ENCODE assay signal across 12 mouse cellular contexts in the genomic region with DNA sequence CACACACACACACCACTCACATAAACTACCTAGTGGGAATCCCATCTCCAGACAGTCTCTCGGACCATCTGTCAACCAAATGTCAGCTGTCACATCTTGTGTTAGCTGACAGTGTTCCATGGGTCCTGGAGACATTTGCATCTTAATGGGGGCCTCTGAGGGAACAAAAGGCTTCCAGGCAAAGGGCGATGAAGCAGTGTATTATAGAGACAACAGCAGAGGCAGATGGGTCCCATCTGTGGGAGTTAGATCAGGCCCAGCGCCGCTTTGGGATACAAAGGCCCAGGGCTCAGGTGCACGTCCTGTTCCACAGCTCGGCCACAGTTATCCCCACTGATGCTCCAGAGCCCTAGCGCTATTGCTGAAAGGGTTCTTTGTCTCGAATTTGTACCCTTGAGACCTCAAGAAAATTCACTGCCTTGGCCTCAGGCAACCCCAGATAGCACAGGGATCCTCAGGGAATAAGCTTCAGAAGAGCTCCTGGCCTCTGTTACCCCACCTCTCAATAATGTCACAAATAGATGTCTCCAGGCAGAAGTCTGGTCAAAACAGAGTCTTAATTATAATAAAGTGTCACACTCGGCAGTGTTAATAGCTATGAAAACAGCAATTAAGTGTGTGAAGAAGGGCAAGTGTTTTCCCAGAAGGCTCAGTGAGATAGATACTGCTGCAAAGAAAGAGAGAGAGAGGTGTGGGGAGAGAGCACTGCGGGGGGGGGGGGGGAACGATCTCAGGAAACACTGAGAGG.
DNase-seq lines count a peak whose midpoint lies in the region; ATAC-seq lines count a peak whose summit lies in the region.
"Had no signal": no experiment of that assay in that cellular context is flagged by ENCODE, and none has a peak within 500 bp of the region (broad histone marks: within the 10 kb centered on the region; RNA-seq: fewer than 3 reads in every experiment).

No protein-coding gene starts in this region.

- H3K27ac ChIP-seq in embryonic facial prominence, embryonic 12.5 days, result no peak overlapping the region
- H3K27ac ChIP-seq in hindbrain, embryonic 14.5 days, result peak overlapping the region; percentile 78
- peak overlapping the region; percentile 86 for H3K27ac ChIP-seq in neural tube, embryonic 11.5 days (ENCODE audit: low read depth, low read length)

- H3K9me3 ChIP-seq in embryonic facial prominence, embryonic 12.5 days, result no peaks in the 10 kb centered on the region
- H3K9me3 ChIP-seq in hindbrain, embryonic 14.5 days (ENCODE audit: control insufficient read depth, low read length), result no peaks in the 10 kb centered on the region
- no peaks in the 10 kb centered on the region for H3K9me3 ChIP-seq in neural tube, embryonic 11.5 days (ENCODE audit: control insufficient read depth, low read length)

- WGBS in embryonic facial prominence, embryonic 12.5 days, result 16% methylated on average over 10 of the region's 11 CpGs
- WGBS in hindbrain, embryonic 14.5 days, result 3% methylated on average over 9 of the region's 11 CpGs
- WGBS in neural tube, embryonic 11.5 days, result 17% methylated on average over 10 of the region's 11 CpGs

- 0 out of 2 replicates have a peak, but pooled peaks have one; percentile 38 for ATAC-seq in embryonic facial prominence, embryonic 12.5 days (ENCODE audit: insufficient number of reproducible peaks, insufficient read depth, low FRiP score, low TSS enrichment)
- ATAC-seq in hindbrain, embryonic 14.5 days (ENCODE audit: low FRiP score), result peak; percentile 83
- ATAC-seq in neural tube, embryonic 11.5 days (ENCODE audit: insufficient read depth, low FRiP score, low TSS enrichment), result peak; percentile 94
- ATAC-seq: activated CD4-positive, CD25-positive, alpha-beta regulatory T cell, adult 4 months had no signal

- DNase-seq in ZHBTc4 (ENCODE audit: low read depth, low spot score), result peak; percentile 89
- DNase-seq in hindbrain, embryonic 14.5 days (ENCODE audit: low spot score), result peak; percentile 72
- DNase-seq in neural tube, embryonic 11.5 days (ENCODE audit: low spot score), result peak; percentile 85
- no peak for DNase-seq in frontal cortex, adult 2 months (ENCODE audit: extremely low spot score in 1 of 2, low spot score in 1 of 2)
- no peak for DNase-seq in adrenal gland, adult 2 months
- no peak for DNase-seq in urinary bladder, postnatal 25 days (ENCODE audit: low spot score)
- DNase-seq in kidney, postnatal 14 days, result no peak
- DNase-seq: heart, adult 11 months; kidney, postnatal 4 days; lung, adult 2 months had no signal

- H3K4me1 ChIP-seq in embryonic facial prominence, embryonic 12.5 days, result 0 out of 2 replicates have a peak, but pooled peaks cover 7% of the 10 kb centered on the region
- H3K4me1 ChIP-seq in hindbrain, embryonic 14.5 days (replicated peaks; ENCODE audit: control insufficient read depth, insufficient read depth, low read length), result peaks cover 18% of the 10 kb centered on the region
- peaks cover 14% of the 10 kb centered on the region for H3K4me1 ChIP-seq in neural tube, embryonic 11.5 days (ENCODE audit: control insufficient read depth, insufficient read depth, low read length)

- H3K4me3 ChIP-seq in embryonic facial prominence, embryonic 12.5 days, result no peak overlapping the region
- no peak overlapping the region for H3K4me3 ChIP-seq in hindbrain, embryonic 14.5 days (replicated peaks; ENCODE audit: low read length)
- no peak overlapping the region for H3K4me3 ChIP-seq in neural tube, embryonic 11.5 days (ENCODE audit: low read depth, low read length)

- no peak overlapping the region for H3K4me2 ChIP-seq in embryonic facial prominence, embryonic 12.5 days (replicated peaks)
- H3K4me2 ChIP-seq in hindbrain, embryonic 14.5 days (replicated peaks), result no peak overlapping the region
- H3K4me2 ChIP-seq in neural tube, embryonic 11.5 days (ENCODE audit: low read depth), result no peak overlapping the region

- H3K36me3 ChIP-seq in embryonic facial prominence, embryonic 12.5 days, result no peaks in the 10 kb centered on the region
- peaks cover 12% of the 10 kb centered on the region; the same call in 1 of the 2 replicates for H3K36me3 ChIP-seq in hindbrain, embryonic 14.5 days (replicated peaks; ENCODE audit: control insufficient read depth, insufficient read depth)
- no peaks in the 10 kb centered on the region for H3K36me3 ChIP-seq in neural tube, embryonic 11.5 days (ENCODE audit: control insufficient read depth, insufficient read depth, low read length)

- no peaks in the 10 kb centered on the region for H3K27me3 ChIP-seq in embryonic facial prominence, embryonic 12.5 days
- no peaks in the 10 kb centered on the region for H3K27me3 ChIP-seq in hindbrain, embryonic 14.5 days (ENCODE audit: control insufficient read depth, insufficient read depth, low read length)
- no peaks in the 10 kb centered on the region for H3K27me3 ChIP-seq in neural tube, embryonic 11.5 days (ENCODE audit: control insufficient read depth, insufficient read depth, low read length)

- H3K9ac ChIP-seq in embryonic facial prominence, embryonic 12.5 days, result no peak overlapping the region
- H3K9ac ChIP-seq in hindbrain, embryonic 14.5 days, result no peak overlapping the region
- H3K9ac ChIP-seq in neural tube, embryonic 11.5 days (ENCODE audit: low read length), result no peak overlapping the region

Comparison
In these comparisons a context has a peak if more than half of its experiments do, and no peak if none do; other contexts are left out.
1. DNase-seq: peak in ZHBTc4 (single experiment), hindbrain, embryonic 14.5 days (single experiment) and neural tube, embryonic 11.5 days (single experiment); none in frontal cortex, adult 2 months (0 of 2), adrenal gland, adult 2 months (single experiment), urinary bladder, postnatal 25 days (single experiment) and kidney, postnatal 14 days (single experiment).
2. ATAC-seq: peak in every context shown above with its lines; median percentile 94 in neural tube, embryonic 11.5 days; 83 in hindbrain, embryonic 14.5 days; 38 in embryonic facial prominence, embryonic 12.5 days.